Mouse (Mus musculus) monocyte, adult 5-6 weeks (primary cell): ENCODE measurements at regions not wholly inside any gene's neighbourhood (a gene's known extent, or its start where the extent isn't known, plus 50 kb on each side); places are given as distances from the start of the nearest gene placed in this dataset.

Source experiments
- ATAC-seq: fragments of 153-309, 156-312 bp; replicated peaks from 2 replicates; pipeline ENCODE4 v1.8.0; 2017; ENCODE audit warnings: mild to moderate bottlenecking; ENCODE audit not compliant: low TSS enrichment, insufficient number of reproducible peaks, severe bottlenecking, poor library complexity, low FRiP score

DNA sequence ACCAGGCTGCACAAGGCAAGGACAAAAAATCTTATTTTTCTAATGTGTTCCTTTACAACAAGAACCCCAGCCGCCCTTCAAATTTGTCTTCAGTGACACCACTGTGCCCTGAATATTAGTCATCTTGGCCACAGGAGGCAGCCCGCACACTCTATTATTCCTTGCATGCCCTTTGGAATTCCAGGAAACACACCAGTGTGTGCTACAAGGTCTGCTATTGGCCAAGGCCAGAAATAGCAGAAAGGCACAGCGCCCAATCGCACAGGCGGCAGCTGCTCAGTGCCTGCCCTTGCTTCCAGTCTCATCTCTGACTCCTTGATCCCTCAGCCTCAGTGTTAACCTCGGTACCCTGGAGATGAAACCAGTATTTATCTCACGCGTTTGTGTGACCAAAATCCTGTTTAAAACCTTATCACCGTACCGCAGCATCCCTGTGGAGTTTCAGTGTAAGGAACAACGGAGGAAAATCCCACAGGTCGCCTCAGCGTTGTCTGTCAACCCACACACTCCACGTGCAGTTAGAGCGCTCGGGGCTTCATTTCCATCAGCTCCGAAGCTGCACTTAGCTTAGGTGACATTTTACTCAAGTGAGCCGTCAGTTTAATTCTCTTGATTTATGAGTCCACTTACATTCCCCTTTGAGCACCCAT lies 194.1 kb downstream of the Dyrk2 start:
- no peak for ATAC-seq

DNA sequence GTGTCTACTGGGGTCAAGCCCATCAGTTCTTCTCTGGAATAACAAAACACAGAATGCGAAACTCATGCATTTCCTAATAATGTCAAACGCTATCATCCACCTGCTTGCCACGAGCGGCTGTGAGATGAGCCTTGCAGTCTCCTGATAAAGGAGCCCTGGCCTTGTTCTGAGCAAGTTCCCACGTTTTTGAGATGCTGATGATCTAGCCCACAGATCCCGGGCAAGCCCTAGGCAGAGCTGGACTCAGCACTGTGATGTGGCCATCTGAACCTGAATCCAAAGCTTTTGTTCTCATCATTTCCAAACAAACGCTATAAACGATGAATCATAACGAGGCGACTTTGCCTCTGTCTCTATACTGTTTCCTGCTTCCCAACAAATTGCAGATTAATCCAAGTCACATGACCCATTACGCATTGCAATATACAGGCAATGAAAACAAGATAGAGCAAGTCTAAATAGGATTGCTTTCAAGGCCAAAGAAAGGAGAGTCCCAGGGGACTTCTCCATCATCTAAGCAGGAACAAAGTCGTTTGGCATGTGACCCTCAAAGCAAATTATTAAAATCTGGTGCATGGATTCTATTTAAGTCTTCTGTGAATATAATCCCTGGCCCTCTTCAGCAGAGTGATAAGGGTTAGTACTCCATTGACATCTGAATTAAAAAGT lies 191.1 kb downstream of the Dyrk2 start:
- ATAC-seq = no peak

- ATAC-seq = no peak
Measured at GRCm38 (mm10) chr10:118679507-118679906, 190.5 kb downstream of the Dyrk2 start.

GRCm38 (mm10) chr10:118680896-118681295 lies 189.1 kb downstream of the Dyrk2 start:
- ATAC-seq = no peak

DNA sequence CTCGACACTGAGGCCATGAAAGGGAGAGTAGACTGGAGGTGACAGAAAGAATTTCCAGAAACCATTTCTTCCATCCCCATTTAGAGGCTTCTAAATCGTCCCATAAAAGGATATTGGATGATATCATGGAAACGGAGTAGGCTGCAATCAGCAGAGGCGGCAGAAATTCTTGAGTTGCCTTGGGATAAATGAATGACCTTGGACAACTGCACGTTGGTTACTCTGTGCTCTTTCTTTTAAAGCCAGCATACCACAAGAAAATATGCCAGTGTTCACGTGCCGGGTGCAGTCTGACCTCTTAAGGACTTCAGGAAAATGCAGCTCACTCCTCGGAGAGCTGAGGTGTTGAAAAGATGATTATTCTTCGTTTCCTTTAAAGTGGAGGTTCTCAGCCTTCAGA lies 186.7 kb downstream of the Dyrk2 start:
- no peak for ATAC-seq

GRCm38 (mm10) chr10:118699292-118699691 lies 170.7 kb downstream of the Dyrk2 start:
- no peak for ATAC-seq

- ATAC-seq = no peak
Measured at GRCm38 (mm10) chr10:118700115-118700514, 169.9 kb downstream of the Dyrk2 start.

GRCm38 (mm10) chr10:118706020-118706419 lies 164.0 kb downstream of the Dyrk2 start:
- no peak for ATAC-seq

- peak; percentile 90 for ATAC-seq
Measured at GRCm38 (mm10) chr10:118709718-118710117, 160.3 kb downstream of the Dyrk2 start.

- no peak for ATAC-seq
Measured at GRCm38 (mm10) chr10:118711529-118711928, 158.5 kb downstream of the Dyrk2 start.

DNA sequence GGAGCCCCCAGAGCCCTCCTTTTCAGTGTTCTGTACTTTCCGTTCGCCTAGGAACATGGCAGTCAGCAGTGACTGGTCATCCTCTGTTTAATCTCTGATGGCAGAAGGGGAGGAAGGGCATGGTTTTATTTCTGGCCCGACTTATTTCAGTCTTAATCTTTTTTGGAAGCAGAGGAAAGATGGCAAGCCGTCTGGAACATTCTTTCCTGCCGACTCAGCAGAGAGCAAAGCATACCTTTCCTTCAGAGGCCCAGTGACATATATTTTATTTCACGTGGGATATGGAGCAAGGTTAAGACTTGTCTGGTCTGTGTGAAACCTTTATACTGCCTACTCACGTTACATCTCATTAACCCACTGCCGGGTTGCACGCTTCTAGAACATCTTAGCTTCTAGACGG lies 158.1 kb downstream of the Dyrk2 start:
- ATAC-seq = no peak

DNA sequence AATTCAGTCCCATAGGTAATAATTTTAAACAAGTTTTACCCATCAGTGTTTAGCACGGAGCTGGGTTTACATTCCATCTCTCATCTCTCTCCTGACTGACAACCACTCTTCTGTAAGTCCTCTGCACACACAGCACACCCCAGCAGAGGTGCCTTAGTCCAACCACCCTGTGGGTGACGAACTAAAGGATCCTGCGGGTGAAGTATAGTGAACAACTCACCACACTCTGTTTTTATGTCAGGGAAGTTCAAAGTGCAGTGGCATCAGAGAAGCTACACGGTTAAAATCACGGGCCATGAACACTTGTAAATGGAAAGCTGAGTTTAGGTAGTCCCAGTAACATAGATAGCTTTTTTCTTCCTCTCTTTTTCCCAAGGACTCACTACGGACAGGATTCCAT lies 157.1 kb downstream of the Dyrk2 start:
- no peak for ATAC-seq

GRCm38 (mm10) chr10:118714179-118714581 lies 155.8 kb downstream of the Dyrk2 start:
- 0 out of 2 replicates have a peak, but pooled peaks have one; percentile 21 for ATAC-seq

DNA sequence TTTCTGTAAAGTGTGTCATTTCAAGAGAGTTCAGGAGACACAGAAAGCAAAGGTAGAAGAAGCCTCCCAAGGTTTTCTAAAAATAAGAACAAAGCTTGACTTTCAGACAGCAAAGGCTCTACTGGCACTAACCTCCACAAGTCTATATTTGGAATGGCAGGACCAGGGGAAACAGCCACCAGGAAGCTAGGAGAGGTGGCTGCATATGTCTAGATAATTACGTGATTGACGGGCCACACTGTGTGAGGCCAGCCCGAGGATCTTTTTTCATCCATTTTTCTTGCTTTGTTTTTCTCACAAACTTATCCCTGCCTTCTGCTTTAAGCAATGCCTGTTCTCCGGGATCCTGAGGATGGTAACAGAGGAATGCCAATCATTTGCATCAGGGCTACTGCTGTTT lies 155.4 kb downstream of the Dyrk2 start:
- no peak for ATAC-seq

DNA sequence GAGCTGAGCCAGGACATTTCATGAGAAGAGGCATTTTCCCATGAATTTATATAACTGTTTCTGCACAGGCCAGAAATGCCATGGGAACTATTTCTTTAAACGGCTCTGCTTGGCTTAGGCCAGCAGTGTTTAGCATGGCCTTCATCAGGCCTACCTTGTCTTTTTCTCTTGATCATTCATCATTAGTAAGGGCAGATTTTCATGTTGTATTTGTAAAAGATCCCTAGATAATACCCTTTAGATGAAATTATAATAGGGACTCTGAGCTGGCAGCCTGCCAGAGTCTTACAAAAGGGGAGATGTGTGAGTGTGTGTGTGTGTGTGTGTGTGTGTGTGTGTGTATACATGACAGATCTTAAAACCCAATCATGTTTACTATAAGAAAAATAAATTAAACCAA lies 149.4 kb downstream of the Dyrk2 start:
- no peak for ATAC-seq

- ATAC-seq = no peak
Measured at GRCm38 (mm10) chr10:118722132-118722551, 147.9 kb downstream of the Dyrk2 start.

- ATAC-seq = no peak
Measured at GRCm38 (mm10) chr10:118722671-118723070, 147.3 kb downstream of the Dyrk2 start.

GRCm38 (mm10) chr10:118736093-118736492 lies 133.9 kb downstream of the Dyrk2 start:
- ATAC-seq = peak; percentile 79

DNA sequence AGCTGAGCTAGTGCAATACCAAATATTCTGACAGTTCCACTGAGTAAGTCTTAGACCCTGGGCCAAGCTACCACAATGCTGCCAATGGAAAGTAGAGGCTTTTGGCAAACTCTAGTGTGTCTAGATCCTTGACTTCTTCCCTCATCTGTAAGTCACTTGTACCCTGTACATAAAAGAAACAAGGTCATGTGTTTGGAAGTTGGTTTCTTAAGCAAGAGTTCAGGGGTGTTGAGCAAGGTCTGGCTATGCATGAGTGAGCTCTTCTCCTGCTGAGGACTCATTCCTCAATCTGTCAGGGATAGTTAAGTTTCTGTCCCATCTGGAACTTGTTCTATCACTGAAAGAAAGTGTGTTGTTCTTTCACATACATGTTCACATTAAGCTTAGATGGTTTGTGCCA lies 132.9 kb downstream of the Dyrk2 start:
- no peak for ATAC-seq

DNA sequence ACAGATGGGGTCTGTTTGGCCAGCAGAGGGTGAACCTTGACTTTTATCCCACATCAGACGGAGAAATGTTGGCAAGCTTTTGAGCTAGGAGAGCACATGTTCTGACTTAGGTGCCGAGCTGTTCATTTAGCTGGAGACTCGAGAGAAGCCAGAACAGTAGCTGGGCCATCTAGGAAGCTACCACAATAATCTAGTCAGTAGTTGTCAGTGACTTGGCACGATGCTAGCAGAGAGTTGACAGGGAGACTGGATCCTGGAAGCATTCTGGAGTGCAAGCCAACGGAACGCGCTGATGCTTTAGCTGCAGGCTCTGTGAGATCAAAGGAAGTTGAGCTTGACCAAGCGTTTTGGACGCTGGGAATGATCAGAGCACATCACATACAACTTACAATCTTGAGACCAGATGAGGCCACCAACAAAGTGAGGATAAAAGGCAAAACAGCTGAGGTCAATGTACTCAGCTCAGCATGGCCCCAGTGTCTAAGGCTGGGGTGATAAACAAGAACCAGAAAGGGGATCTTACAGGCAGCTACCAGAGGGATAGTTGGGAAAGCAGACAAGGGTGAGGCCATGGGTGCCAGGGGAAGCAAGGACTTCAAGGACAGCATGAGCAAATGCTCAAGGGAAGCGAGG lies 130.0 kb downstream of the Dyrk2 start:
- no peak for ATAC-seq
